Mouse (Mus musculus): ENCODE measurements around the gene Mrps14. TPM values are rescaled to one million over a fixed set of nuclear protein-coding genes. Genes with fewer than 3 reads are reported as not detected.

Gene Mrps14
- 18.1 and 45.3 TPM in 2 replicates for polyA plus RNA-seq (2012; rRNA removed; ENCODE audit: low replicate concordance)

GRCm38 (mm10) chr1:160194529-160195336 lies at the start of gene Mrps14:
Gene Mrps14, plus strand, starts transcription at chr1:160195215.

DNA sequence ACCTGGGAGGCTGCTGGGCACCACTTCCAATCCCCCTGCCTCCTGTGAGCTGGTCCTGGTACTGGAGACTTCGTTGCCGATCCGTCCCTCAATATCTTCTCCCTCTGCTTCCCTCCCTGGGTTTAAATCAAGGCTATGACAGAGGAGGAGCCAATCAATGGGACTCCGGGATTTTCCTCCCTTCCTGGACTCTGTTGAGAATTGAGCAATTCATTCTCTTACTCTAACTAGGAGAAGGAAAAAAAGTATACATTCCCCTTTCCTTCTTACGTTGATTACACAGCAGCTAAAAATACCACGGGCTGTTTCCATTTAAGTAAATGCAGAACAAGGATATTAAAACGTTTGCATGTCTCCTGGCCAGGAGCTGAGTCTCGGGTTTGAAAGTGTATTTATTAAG lies 41.5 kb upstream of the Mrps14 start, which contains the start of gene Tnn:
Gene Tnn, minus strand, starts transcription at position 101 of the 400 bp plus-strand sequence.

GRCm38 (mm10) chr1:160212703-160213669 lies 18.0 kb downstream of the Mrps14 start, which contains the start of gene Cacybp:
Gene Cacybp, minus strand, starts transcription at chr1:160212875.

Other genes with a start within 250 kb of the Mrps14 start
- 24.2 and 35.1 TPM in 2 replicates for gene 4930523C07Rik, start 150.8 kb upstream of the Mrps14 start, polyA plus RNA-seq (2012; rRNA removed; ENCODE audit: low replicate concordance)
- 0.20 TPM in 2 replicates for gene Tnn, start 41.6 kb upstream of the Mrps14 start, polyA plus RNA-seq (2012; rRNA removed; ENCODE audit: low replicate concordance)
- gene Cacybp, start 17.7 kb downstream of the Mrps14 start, polyA plus RNA-seq (2012; rRNA removed; ENCODE audit: low replicate concordance) = 5.4 and 5.8 TPM in 2 replicates

Data from mammary gland, adult 2 months (tissue).